Mouse (Mus musculus): ENCODE results near the gene Fgb.

DNA sequence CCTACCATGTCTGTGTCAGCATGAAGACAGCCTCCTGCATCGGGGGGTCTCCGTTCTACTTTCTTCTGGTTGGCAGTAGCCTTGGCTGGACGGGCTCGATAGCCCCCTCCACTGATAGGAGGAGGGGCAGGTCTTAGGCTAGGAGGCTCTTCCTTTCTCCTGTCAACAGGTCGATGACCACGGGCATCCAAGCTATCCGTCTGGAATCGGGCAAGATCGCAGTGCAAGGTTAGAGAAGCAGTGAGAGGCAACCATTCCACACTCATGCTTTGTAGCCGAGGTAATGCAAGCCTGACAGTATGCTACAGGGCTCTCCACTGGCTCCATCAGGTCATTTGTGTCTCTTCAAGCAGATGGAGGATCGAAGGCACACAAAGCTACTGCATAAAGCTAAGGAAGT, 3.0 kb downstream of the Fgb start:
- no peak for TF ChIP-seq CTCF (IDR thresholded peaks at IDR 0.05; ENCODE audit: insufficient read depth, low read depth, low read length)
- TF ChIP-seq POLR2A (IDR thresholded peaks at IDR 0.05; ENCODE audit: insufficient read depth, low read depth, low read length), result no peak

Data from olfactory bulb, adult 2 months (tissue).